Mouse (Mus musculus): ENCODE results near the gene Slc22a15. TPM values are rescaled to one million over a fixed set of nuclear protein-coding genes. Genes with fewer than 3 reads are reported as not detected.

Slc22a15 gene
- 5.5 and 5.7 TPM in 2 replicates for polyA plus RNA-seq (2014; fragmentation: Nextera tagmentation; extraction: Ambion mirVana)

DNA sequence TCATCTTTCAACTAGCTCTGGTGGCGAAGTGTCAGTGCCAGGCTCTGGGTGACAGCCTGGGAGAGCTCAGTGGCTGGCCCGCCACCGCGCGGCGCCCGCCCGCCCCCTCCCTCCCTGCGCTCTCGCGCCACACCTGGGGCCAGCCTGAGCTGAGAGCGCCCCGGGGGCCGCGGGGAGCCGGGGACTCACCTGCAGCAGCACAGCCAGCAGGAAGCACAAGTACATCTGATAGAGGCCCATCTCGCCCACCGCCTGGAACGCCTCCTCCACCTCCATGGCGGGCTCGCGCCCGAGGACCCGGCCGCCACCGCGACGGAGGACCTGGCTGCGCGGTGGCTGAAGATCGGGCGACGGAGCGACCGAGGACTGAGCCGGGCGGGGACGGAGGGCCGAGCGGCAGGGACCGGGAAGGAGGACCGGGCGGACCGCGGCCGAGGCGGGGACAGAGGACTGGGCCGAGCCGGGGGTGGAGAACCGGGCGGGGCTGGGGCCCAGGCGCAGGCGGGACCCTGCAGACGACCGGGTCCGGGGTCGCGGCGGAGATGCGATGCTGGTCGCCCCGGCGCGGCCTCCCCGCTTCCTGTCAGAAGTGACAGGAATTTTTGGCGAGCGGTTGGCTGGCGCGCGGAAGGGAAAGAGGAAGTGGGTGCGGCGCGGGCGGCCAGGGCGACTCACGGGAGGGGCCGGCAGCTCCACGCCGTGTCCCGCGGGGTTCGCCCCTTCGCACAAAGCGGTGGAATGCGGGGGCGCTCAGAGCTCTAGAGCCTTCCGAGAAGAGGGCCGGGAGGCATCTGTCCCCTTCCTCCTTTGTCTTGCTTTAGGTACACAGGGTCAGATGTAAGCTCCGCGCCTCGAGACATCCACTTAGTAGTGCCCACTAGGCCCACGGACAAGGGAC is at the start of gene Slc22a15:
Gene Slc22a15, minus strand, starts transcription at position 611 of the 898 bp plus-strand sequence.
- H3K27me3 ChIP-seq (ENCODE audit: control insufficient read depth, insufficient read depth, low read length): no peaks in the 10 kb centered on the region
- peaks cover 2% of the 10 kb centered on the region; the same call in 1 of the 2 replicates for H3K4me1 ChIP-seq (replicated peaks; ENCODE audit: control insufficient read depth, insufficient read depth, low read length)
- no peaks in the 10 kb centered on the region for H3K9me3 ChIP-seq (ENCODE audit: control insufficient read depth, low read length)
- ATAC-seq (replicated peaks; ENCODE audit: low FRiP score): peak; percentile 84
- peak within 1 kb of the TSS; percentile 72 for H3K27ac ChIP-seq (ENCODE audit: low read depth, low read length)
- peak within 1 kb of the TSS; percentile 86 for H3K9ac ChIP-seq (ENCODE audit: low read length)
- under 1% methylated on average over 76 of the region's 92 CpGs for WGBS
- peak; percentile 80 for DNase-seq (ENCODE audit: low spot score)
- peak within 1 kb of the TSS; percentile 63 for H3K4me3 ChIP-seq (ENCODE audit: low read depth, low read length)
- H3K36me3 ChIP-seq (ENCODE audit: control insufficient read depth, insufficient read depth, low read length): no peaks in the 10 kb centered on the region
- H3K4me2 ChIP-seq (ENCODE audit: low read depth, low read length, severe bottlenecking): peak within 1 kb of the TSS; percentile 77

DNA sequence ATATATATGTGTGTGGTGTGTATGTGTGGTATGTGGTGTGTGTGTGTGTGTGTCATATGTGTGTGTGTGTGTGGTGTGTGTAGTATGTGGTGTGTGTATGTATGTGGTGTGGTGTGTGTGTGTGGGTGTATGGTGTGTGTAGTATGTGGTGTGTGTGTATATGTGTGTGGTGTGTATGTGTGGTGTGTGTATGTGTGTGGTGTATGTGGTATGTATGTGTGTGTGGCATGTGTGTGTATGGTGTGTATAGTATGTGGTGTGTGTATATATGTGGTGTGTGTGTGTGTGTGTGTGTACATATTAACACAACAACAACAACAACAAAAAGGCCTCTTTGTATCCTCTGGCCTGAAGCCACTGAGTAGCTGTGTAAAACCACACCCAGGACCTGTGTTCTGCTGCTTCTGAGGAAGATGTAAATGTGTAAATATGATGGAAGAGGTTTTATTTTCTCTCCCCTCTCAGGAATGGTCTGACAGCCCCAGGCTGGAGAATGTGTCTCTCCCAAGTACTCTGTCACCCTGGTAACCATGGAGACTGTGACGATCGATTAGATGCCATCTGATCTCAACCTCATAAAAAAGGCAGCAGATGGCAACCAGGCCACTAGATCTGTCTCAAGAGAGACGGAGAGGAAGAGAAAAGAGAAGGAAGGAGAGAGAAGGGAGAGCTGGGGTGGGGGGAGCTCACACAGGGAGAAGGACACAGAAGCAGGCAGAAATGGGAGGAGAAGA is 42.7 kb upstream of the Slc22a15 start:
- peak; percentile 33 for ATAC-seq (replicated peaks; ENCODE audit: low FRiP score)

DNA sequence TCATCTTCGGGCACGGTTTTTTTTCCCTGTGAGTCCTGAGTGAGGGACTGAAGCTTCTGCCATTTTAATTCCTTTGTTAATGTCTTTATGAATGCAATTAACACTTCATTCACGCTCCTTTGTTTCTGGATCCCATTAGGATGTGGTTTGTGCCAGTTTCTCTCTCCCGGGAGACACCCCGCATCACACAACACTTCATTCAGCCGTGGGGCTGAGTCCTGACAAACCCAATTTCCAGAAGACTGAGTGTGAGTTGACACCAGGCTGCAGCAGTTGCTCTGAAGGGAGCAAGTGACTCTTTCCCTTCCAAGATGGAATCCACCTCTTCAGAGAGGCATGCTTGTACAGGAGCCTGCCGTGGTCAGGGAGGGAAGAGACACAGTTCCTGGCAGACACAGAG is 40.1 kb upstream of the Slc22a15 start:
- Histone ChIP-seq H3K9ac (ENCODE audit: low read length) (no peak overlapping the region), H3K4me3 (ENCODE audit: low read depth, low read length) (no peak overlapping the region), H3K27ac (ENCODE audit: low read depth, low read length) (no peak overlapping the region), H3K9me3 (ENCODE audit: control insufficient read depth, low read length) (no peaks in the 10 kb centered on the region), H3K4me1 (replicated peaks; ENCODE audit: control insufficient read depth, insufficient read depth, low read length) (peaks cover 2% of the 10 kb centered on the region), H3K4me2 (ENCODE audit: low read depth, low read length, severe bottlenecking) (no peak overlapping the region), H3K36me3 (ENCODE audit: control insufficient read depth, insufficient read depth, low read length) (no peaks in the 10 kb centered on the region), H3K27me3 (ENCODE audit: control insufficient read depth, insufficient read depth, low read length) (no peaks in the 10 kb centered on the region)
- ATAC-seq (replicated peaks; ENCODE audit: low FRiP score): no peak
- WGBS: 48% methylated on average over 7 of the region's 7 CpGs
- no peak for DNase-seq (ENCODE audit: low spot score)

More for the DNA sequence above, 42.7 kb upstream of the Slc22a15 start:
- Histone ChIP-seq H3K27me3 (ENCODE audit: control insufficient read depth, insufficient read depth, low read length) (no peaks in the 10 kb centered on the region), H3K4me1 (replicated peaks; ENCODE audit: control insufficient read depth, insufficient read depth, low read length) (peaks cover 2% of the 10 kb centered on the region), H3K4me3 (ENCODE audit: low read depth, low read length) (no peak overlapping the region), H3K4me2 (ENCODE audit: low read depth, low read length, severe bottlenecking) (no peak overlapping the region), H3K36me3 (ENCODE audit: control insufficient read depth, insufficient read depth, low read length) (no peaks in the 10 kb centered on the region), H3K9ac (ENCODE audit: low read length) (no peak overlapping the region), H3K9me3 (ENCODE audit: control insufficient read depth, low read length) (no peaks in the 10 kb centered on the region), H3K27ac (ENCODE audit: low read depth, low read length) (peak overlapping the region; percentile 57)
- WGBS: 57% methylated on average over 3 of the region's 3 CpGs
- no peak for DNase-seq (ENCODE audit: low spot score)

DNA sequence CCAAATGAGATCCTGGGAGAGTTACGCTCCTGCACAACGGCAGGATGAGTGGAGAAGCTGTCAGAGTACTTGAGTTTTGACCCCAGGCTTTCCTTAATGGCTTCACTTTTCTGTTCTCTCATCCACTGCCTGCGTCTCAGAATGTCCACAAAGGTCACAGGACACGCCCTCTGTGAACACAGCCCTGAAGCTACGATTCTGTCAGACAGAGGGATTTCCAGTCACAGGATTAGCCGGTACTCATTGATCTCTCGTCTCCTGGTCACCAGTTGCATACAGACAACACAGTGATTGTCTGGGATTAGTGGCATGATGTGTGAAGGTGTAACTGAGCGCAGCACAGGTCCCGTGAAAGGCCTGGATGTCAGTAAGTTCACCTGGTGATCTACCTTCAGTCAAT is 39.2 kb upstream of the Slc22a15 start:
- no peaks in the 10 kb centered on the region for H3K27me3 ChIP-seq (ENCODE audit: control insufficient read depth, insufficient read depth, low read length)
- no peak overlapping the region for H3K27ac ChIP-seq (ENCODE audit: low read depth, low read length)
- no peaks in the 10 kb centered on the region for H3K9me3 ChIP-seq (ENCODE audit: control insufficient read depth, low read length)
- peaks cover 2% of the 10 kb centered on the region for H3K4me1 ChIP-seq (replicated peaks; ENCODE audit: control insufficient read depth, insufficient read depth, low read length)
- H3K36me3 ChIP-seq (ENCODE audit: control insufficient read depth, insufficient read depth, low read length): no peaks in the 10 kb centered on the region
- H3K4me3 ChIP-seq (ENCODE audit: low read depth, low read length): no peak overlapping the region
- WGBS: 14% methylated on average over 9 of the region's 9 CpGs
- H3K9ac ChIP-seq (ENCODE audit: low read length): no peak overlapping the region
- 0 out of 2 replicates have a peak, but pooled peaks have one; percentile 22 for ATAC-seq (replicated peaks; ENCODE audit: low FRiP score)
- no peak for DNase-seq (ENCODE audit: low spot score)
- H3K4me2 ChIP-seq (ENCODE audit: low read depth, low read length, severe bottlenecking): no peak overlapping the region

DNA sequence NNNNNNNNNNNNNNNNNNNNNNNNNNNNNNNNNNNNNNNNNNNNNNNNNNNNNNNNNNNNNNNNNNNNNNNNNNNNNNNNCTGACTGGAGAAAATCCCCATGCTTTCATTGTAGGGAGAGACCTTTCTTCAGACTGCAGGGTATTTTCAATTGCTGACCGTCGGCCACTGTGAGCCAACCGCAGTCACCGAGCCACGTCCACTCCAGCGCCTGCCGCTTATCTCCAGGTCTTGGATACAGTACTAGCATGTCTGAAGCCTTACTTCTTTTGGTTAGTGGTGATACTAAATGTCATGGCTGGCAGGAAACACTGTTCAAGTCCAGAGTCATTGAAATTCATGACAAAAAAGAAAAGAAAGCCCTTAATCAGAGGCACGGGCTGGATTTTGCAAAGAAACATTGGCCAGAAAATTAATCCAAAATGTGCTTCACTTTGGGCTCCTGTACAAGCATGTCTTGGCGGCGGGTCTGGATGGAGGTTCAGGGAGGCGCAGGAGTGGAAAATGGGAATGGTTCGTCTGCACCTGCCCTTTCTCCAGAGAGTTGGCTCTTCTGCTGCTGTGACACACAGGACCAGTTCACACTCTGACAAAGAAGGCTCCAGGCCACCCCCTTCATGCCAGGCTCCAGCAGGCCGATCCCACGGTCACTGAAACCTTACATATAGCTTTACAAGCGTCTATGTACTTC is 37.0 kb upstream of the Slc22a15 start:
- no peaks in the 10 kb centered on the region for H3K27me3 ChIP-seq (ENCODE audit: control insufficient read depth, insufficient read depth, low read length)
- H3K36me3 ChIP-seq (ENCODE audit: control insufficient read depth, insufficient read depth, low read length): no peaks in the 10 kb centered on the region
- ATAC-seq (replicated peaks; ENCODE audit: low FRiP score): no peak
- DNase-seq (ENCODE audit: low spot score): no peak
- 94% methylated on average over 15 of the region's 15 CpGs for WGBS
- peaks cover 2% of the 10 kb centered on the region for H3K4me1 ChIP-seq (replicated peaks; ENCODE audit: control insufficient read depth, insufficient read depth, low read length)
- no peak overlapping the region for H3K4me2 ChIP-seq (ENCODE audit: low read depth, low read length, severe bottlenecking)
- no peak overlapping the region for H3K9ac ChIP-seq (ENCODE audit: low read length)
- no peak overlapping the region for H3K4me3 ChIP-seq (ENCODE audit: low read depth, low read length)
- H3K27ac ChIP-seq (ENCODE audit: low read depth, low read length): no peak overlapping the region
- H3K9me3 ChIP-seq (ENCODE audit: control insufficient read depth, low read length): no peaks in the 10 kb centered on the region

DNA sequence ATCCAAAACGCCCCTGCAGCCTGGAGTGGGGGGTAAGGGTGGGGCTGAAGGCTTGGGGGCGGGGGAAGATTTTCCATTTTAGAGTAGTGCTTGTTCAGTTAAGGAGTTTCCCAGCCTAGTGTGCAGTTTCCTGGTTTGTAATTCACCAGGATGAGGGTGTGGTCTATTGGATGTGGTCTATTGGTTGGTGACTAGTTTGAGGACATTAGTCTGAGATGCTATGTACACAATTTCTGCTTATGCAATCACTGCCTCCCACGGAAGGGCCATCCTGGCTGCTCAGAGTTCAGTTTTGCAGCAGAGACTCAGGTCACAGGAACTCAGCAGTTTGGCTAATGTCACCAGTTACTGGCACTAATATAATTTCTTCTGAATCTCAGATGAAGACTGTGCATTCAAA is 33.8 kb upstream of the Slc22a15 start:
- Histone ChIP-seq H3K4me1 (replicated peaks; ENCODE audit: control insufficient read depth, insufficient read depth, low read length) (no peaks in the 10 kb centered on the region), H3K27ac (ENCODE audit: low read depth, low read length) (no peak overlapping the region), H3K36me3 (ENCODE audit: control insufficient read depth, insufficient read depth, low read length) (no peaks in the 10 kb centered on the region), H3K9me3 (ENCODE audit: control insufficient read depth, low read length) (no peaks in the 10 kb centered on the region), H3K4me3 (ENCODE audit: low read depth, low read length) (no peak overlapping the region), H3K27me3 (ENCODE audit: control insufficient read depth, insufficient read depth, low read length) (no peaks in the 10 kb centered on the region), H3K9ac (ENCODE audit: low read length) (no peak overlapping the region), H3K4me2 (ENCODE audit: low read depth, low read length, severe bottlenecking) (no peak overlapping the region)
- DNase-seq (ENCODE audit: low spot score) (no peak), ATAC-seq (replicated peaks; ENCODE audit: low FRiP score) (no peak)
- 88% methylated on average over 3 of the region's 3 CpGs for WGBS

DNA sequence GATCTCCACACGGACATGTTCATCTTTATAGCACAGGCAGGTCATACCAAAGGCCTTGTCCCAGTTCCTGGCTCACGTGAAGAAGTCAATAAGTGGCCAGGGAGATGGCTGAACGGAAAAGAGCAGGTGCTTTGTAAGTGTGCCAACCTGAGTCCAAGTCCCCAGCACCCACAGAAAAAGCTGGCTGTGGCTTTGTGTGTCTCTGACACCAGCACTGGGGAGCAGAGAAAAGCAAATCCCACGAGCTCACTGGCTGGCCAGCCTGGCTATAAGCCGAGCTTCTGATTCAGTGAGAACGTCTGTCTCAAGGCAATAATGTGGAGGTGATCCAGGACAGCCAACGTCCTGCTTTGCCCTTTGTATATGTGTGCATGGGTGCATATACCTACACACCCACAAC is 29.3 kb upstream of the Slc22a15 start:
- no peak for DNase-seq (ENCODE audit: low spot score)
- Histone ChIP-seq H3K4me2 (ENCODE audit: low read depth, low read length, severe bottlenecking) (no peak overlapping the region), H3K9ac (ENCODE audit: low read length) (no peak overlapping the region), H3K27me3 (ENCODE audit: control insufficient read depth, insufficient read depth, low read length) (no peaks in the 10 kb centered on the region), H3K4me1 (replicated peaks; ENCODE audit: control insufficient read depth, insufficient read depth, low read length) (no peaks in the 10 kb centered on the region), H3K27ac (ENCODE audit: low read depth, low read length) (no peak overlapping the region), H3K9me3 (ENCODE audit: control insufficient read depth, low read length) (no peaks in the 10 kb centered on the region), H3K36me3 (ENCODE audit: control insufficient read depth, insufficient read depth, low read length) (no peaks in the 10 kb centered on the region), H3K4me3 (ENCODE audit: low read depth, low read length) (no peak overlapping the region)
- no peak for ATAC-seq (replicated peaks; ENCODE audit: low FRiP score)
- WGBS: 81% methylated on average over 7 of the region's 7 CpGs

DNA sequence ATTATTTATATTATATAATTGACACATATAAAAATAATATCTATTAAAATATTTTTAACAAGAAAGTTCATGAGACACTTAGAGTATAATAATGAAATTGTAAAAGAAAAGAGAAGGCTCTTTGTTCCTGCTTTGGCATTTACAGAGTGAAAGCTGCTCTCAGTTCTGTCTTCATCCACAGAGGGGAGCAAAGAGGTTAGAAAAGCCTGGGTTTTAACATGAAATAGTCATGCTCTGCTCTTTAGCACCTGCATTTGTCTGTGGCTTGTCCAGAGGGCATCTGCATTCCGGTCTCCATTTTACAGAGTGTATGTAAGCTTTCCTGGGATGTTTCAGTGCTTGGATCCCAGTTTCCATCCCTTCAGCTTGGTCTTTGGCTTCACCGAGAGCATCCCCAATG is 28.3 kb upstream of the Slc22a15 start:
- Histone ChIP-seq H3K4me2 (ENCODE audit: low read depth, low read length, severe bottlenecking) (no peak overlapping the region), H3K4me1 (replicated peaks; ENCODE audit: control insufficient read depth, insufficient read depth, low read length) (no peaks in the 10 kb centered on the region), H3K27me3 (ENCODE audit: control insufficient read depth, insufficient read depth, low read length) (no peaks in the 10 kb centered on the region), H3K27ac (ENCODE audit: low read depth, low read length) (no peak overlapping the region), H3K9me3 (ENCODE audit: control insufficient read depth, low read length) (no peaks in the 10 kb centered on the region), H3K4me3 (ENCODE audit: low read depth, low read length) (no peak overlapping the region), H3K36me3 (ENCODE audit: control insufficient read depth, insufficient read depth, low read length) (no peaks in the 10 kb centered on the region), H3K9ac (ENCODE audit: low read length) (no peak overlapping the region)
- ATAC-seq (replicated peaks; ENCODE audit: low FRiP score) (no peak), DNase-seq (ENCODE audit: low spot score) (no peak)
- 89% methylated on average over 2 of the region's 2 CpGs for WGBS

All from forebrain, embryonic 11.5 days (tissue).